Mouse (Mus musculus) effector memory CD4-positive, alpha-beta T cell, adult 7 months (primary cell): ENCODE data around the gene E2f7. TPM values are rescaled to one million over a fixed set of nuclear protein-coding genes. Genes with fewer than 3 reads are reported as not detected.

Experiments used
- polyA plus RNA-seq: library from polyadenylated mRNA; unstranded; fragments of 100-300 nt; shearing (Covaris generic); gene quantifications from one replicate; pipeline ENCODE4 v1.2.1, GENCODE M21; 2017

E2f7 gene
- polyA plus RNA-seq, result 0.87 TPM

DNA sequence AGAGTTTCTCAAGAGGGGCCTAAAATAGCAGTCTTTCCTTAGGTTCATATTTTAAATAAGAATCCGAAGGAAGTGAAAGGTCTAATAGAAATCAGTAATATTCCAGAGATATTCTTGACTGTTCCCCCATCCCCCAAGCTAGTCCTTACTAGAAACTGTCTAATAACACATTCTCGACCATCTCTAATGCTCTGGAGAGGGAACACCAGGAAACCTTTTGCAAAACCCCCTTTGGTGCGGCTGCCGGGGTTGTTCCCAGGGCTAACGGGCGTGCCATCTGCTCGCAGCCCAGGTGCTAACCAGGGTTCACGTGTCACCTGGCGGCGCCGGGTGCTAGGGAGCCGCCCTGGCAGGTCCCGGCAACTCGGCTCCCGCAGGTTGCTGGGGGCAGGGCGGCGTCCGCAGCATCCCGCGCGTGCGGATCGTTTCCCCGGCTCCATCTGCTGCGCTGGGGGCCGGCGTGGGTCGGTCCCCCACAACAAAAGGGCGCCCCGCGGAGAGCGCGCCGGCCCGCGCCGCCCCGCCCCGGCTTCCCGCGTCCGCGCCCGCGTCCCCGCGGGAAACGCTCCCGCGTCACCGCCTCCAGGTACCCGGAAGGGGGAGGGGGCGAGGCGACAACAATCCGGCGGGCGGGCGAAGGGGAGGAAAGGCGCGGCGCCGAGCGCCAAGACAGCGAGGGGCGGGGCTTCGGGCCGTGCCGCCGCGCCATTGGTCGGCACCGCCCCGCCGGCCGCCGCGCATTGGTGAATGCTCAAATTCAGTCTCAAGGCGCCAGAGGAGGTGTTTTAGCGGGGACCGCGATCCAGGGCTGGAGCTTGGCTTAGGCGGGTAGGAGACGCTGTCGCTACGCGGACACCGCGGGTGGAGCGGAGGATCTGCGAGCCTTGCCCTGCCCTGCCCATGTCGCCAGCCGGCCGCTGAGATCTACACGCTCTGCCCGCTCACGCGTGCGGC, at the start of gene E2f7:
Gene E2f7, plus strand, starts transcription at position 754 of the 954 bp plus-strand sequence.

Other genes starting within 250 kb of the E2f7 start
- 1.1 TPM for gene Csrp2, start 174.3 kb downstream of the E2f7 start, polyA plus RNA-seq